Mouse (Mus musculus) neural tube, embryonic 15.5 days (tissue): ENCODE measurements at regions not wholly inside any gene's neighbourhood (a gene's known extent, or its start where the extent isn't known, plus 50 kb on each side); places are given as distances from the start of the nearest gene placed in this dataset.

ENCODE experiments used
- ATAC-seq: fragments of 200-750 bp; cut with Nextera tagmentation; 2 replicates; pipeline ENCODE4 v1.8.0; 2017; ENCODE audit warnings: mild to moderate bottlenecking, moderate TSS enrichment, moderate library complexity; ENCODE audit not compliant: low FRiP score
- H3K27ac ChIP-seq: fragments of 300-500 bp; sonication (generic); replicated peaks from 2 replicates; pipeline ENCODE4 v1.5.1; 2015; ENCODE audit warnings: mild to moderate bottlenecking, inconsistent platforms
- H3K27me3 ChIP-seq: fragments of 300-500 bp; sonication (generic); replicated peaks from 2 replicates; pipeline ENCODE4 v1.6.1; 2015; ENCODE audit warnings: inconsistent platforms
- H3K36me3 ChIP-seq: fragments of 300-500 bp; sonication (generic); 2 replicates; pipeline ENCODE4 v1.6.1; 2015; ENCODE audit warnings: inconsistent platforms
- H3K4me1 ChIP-seq: fragments of 300-500 bp; sonication (generic); 2 replicates; pipeline ENCODE4 v1.6.1; 2015; ENCODE audit warnings: inconsistent platforms
- H3K4me2 ChIP-seq: fragments of 300-500 bp; sonication (generic); 2 replicates; pipeline ENCODE4 v1.6.1; 2015; ENCODE audit warnings: inconsistent platforms, mild to moderate bottlenecking, moderate library complexity
- H3K4me3 ChIP-seq: fragments of 300-500 bp; sonication (generic); replicated peaks from 2 replicates; pipeline ENCODE4 v1.5.1; 2015; ENCODE audit warnings: mild to moderate bottlenecking, inconsistent platforms
- H3K9ac ChIP-seq: fragments of 300-500 bp; sonication (generic); replicated peaks from 2 replicates; pipeline ENCODE4 v1.6.1; 2015; ENCODE audit warnings: mild to moderate bottlenecking, inconsistent platforms
- H3K9me3 ChIP-seq: fragments of 300-500 bp; sonication (generic); replicated peaks from 2 replicates; pipeline ENCODE4 v1.6.1; 2016; ENCODE audit warnings: inconsistent platforms
- WGBS: fragments of 180-500 bp; shearing (Covaris S2); methylation state at CpG from one replicate; pipeline ENCODE4 v1.1.7; 2015; ENCODE audit warnings: mixed read lengths; 5-methylcytosine and 5-hydroxymethylcytosine counted together

- Histone ChIP-seq H3K4me1 (peaks cover 3% of the 10 kb centered on the region), H3K4me3 (no peak overlapping the region), H3K27me3 (no peaks in the 10 kb centered on the region), H3K27ac (no peak overlapping the region), H3K36me3 (no peaks in the 10 kb centered on the region), H3K9me3 (no peaks in the 10 kb centered on the region), H3K9ac (no peak overlapping the region), H3K4me2 (no peak overlapping the region)
- ATAC-seq: no peak
- WGBS: 59% methylated on average over 4 of the region's 4 CpGs
Observed at GRCm38 (mm10) chr16:5668403-5668967, 216.7 kb upstream of the Rbfox1 start.

GRCm38 (mm10) chr16:5661918-5662317 is 223.2 kb upstream of the Rbfox1 start:
- no peaks in the 10 kb centered on the region for H3K4me1 ChIP-seq
- no peak for ATAC-seq
- no peak overlapping the region for H3K9ac ChIP-seq
- H3K36me3 ChIP-seq: no peaks in the 10 kb centered on the region
- no peak overlapping the region for H3K4me2 ChIP-seq
- H3K4me3 ChIP-seq: no peak overlapping the region
- H3K27me3 ChIP-seq: no peaks in the 10 kb centered on the region
- H3K9me3 ChIP-seq: no peaks in the 10 kb centered on the region
- WGBS: 73% methylated on average over 5 of the region's 5 CpGs
- no peak overlapping the region for H3K27ac ChIP-seq

- Histone ChIP-seq H3K4me1 (peaks cover 4% of the 10 kb centered on the region), H3K27ac (no peak overlapping the region), H3K4me2 (no peak overlapping the region), H3K36me3 (no peaks in the 10 kb centered on the region), H3K9ac (no peak overlapping the region), H3K27me3 (no peaks in the 10 kb centered on the region), H3K4me3 (no peak overlapping the region), H3K9me3 (no peaks in the 10 kb centered on the region)
- ATAC-seq: no peak
- 81% methylated on average over 1 of the region's 1 CpGs for whole genome bisulfite sequencing
Observed at GRCm38 (mm10) chr16:5651551-5651950, 233.6 kb upstream of the Rbfox1 start.

- H3K4me3 ChIP-seq: no peak overlapping the region
- WGBS: 37% methylated on average over 4 of the region's 4 CpGs
- no peak overlapping the region for H3K27ac ChIP-seq
- no peaks in the 10 kb centered on the region for H3K27me3 ChIP-seq
- no peaks in the 10 kb centered on the region for H3K9me3 ChIP-seq
- H3K36me3 ChIP-seq: no peaks in the 10 kb centered on the region
- no peak for ATAC-seq
- no peak overlapping the region for H3K4me2 ChIP-seq
- peaks cover 4% of the 10 kb centered on the region for H3K4me1 ChIP-seq
- H3K9ac ChIP-seq: no peak overlapping the region
Observed at GRCm38 (mm10) chr16:5651002-5651401, 234.2 kb upstream of the Rbfox1 start.

GRCm38 (mm10) chr16:5639956-5640355 is 245.2 kb upstream of the Rbfox1 start:
- Histone ChIP-seq H3K4me1 (no peaks in the 10 kb centered on the region), H3K27ac (no peak overlapping the region), H3K9ac (no peak overlapping the region), H3K4me3 (no peak overlapping the region), H3K9me3 (no peaks in the 10 kb centered on the region), H3K4me2 (no peak overlapping the region), H3K36me3 (no peaks in the 10 kb centered on the region), H3K27me3 (no peaks in the 10 kb centered on the region)
- ATAC-seq: no peak
- WGBS: 66% methylated on average over 5 of the region's 5 CpGs

GRCm38 (mm10) chr16:5629996-5630395 is 255.2 kb upstream of the Rbfox1 start:
- H3K27ac ChIP-seq: no peak overlapping the region
- 77% methylated on average over 3 of the region's 3 CpGs for WGBS
- H3K4me1 ChIP-seq: peaks cover 15% of the 10 kb centered on the region
- no peaks in the 10 kb centered on the region for H3K36me3 ChIP-seq
- no peak overlapping the region for H3K4me2 ChIP-seq
- no peak overlapping the region for H3K4me3 ChIP-seq
- no peak overlapping the region for H3K9ac ChIP-seq
- no peaks in the 10 kb centered on the region for H3K9me3 ChIP-seq
- no peaks in the 10 kb centered on the region for H3K27me3 ChIP-seq
- ATAC-seq: no peak

- no peak overlapping the region for H3K4me3 ChIP-seq
- H3K36me3 ChIP-seq: no peaks in the 10 kb centered on the region
- H3K27me3 ChIP-seq: no peaks in the 10 kb centered on the region
- no peak overlapping the region for H3K4me2 ChIP-seq
- no peaks in the 10 kb centered on the region for H3K9me3 ChIP-seq
- no peak for ATAC-seq
- peaks cover 17% of the 10 kb centered on the region for H3K4me1 ChIP-seq
- WGBS: 48% methylated on average over 4 of the region's 4 CpGs
- H3K9ac ChIP-seq: no peak overlapping the region
- no peak overlapping the region for H3K27ac ChIP-seq
Observed at GRCm38 (mm10) chr16:5627910-5628309, 257.2 kb upstream of the Rbfox1 start.

GRCm38 (mm10) chr16:5627117-5627909 is 257.8 kb upstream of the Rbfox1 start:
- Histone ChIP-seq H3K27ac (no peak overlapping the region), H3K9ac (no peak overlapping the region), H3K4me2 (no peak overlapping the region), H3K27me3 (no peaks in the 10 kb centered on the region), H3K4me3 (no peak overlapping the region), H3K36me3 (no peaks in the 10 kb centered on the region), H3K9me3 (no peaks in the 10 kb centered on the region), H3K4me1 (peaks cover 17% of the 10 kb centered on the region)
- WGBS: 44% methylated on average over 5 of the region's 5 CpGs
- no peak for ATAC-seq

- Histone ChIP-seq H3K27ac (0 out of 2 replicates have a peak overlapping the region, but pooled peaks have one; percentile 3), H3K9ac (no peak overlapping the region), H3K9me3 (no peaks in the 10 kb centered on the region), H3K36me3 (no peaks in the 10 kb centered on the region), H3K4me3 (no peak overlapping the region), H3K4me2 (no peak overlapping the region), H3K27me3 (no peaks in the 10 kb centered on the region), H3K4me1 (peaks cover 17% of the 10 kb centered on the region)
- ATAC-seq: peak; percentile 28; the same call in 1 of the 2 replicates
- 13% methylated on average over 3 of the region's 3 CpGs for WGBS
Observed at GRCm38 (mm10) chr16:5625159-5625558, 260.0 kb upstream of the Rbfox1 start.

- ATAC-seq: no peak
- Histone ChIP-seq H3K9me3 (no peaks in the 10 kb centered on the region), H3K4me3 (no peak overlapping the region), H3K4me1 (peaks cover 22% of the 10 kb centered on the region), H3K36me3 (no peaks in the 10 kb centered on the region), H3K27ac (no peak overlapping the region), H3K27me3 (no peaks in the 10 kb centered on the region), H3K9ac (no peak overlapping the region), H3K4me2 (no peak overlapping the region)
- 93% methylated on average over 3 of the region's 3 CpGs for WGBS
Observed at GRCm38 (mm10) chr16:5620566-5620965, 264.6 kb upstream of the Rbfox1 start.

GRCm38 (mm10) chr16:5616356-5616755 is 268.8 kb upstream of the Rbfox1 start:
- H3K27ac ChIP-seq: no peak overlapping the region; the same call in 1 of the 2 replicates
- peaks cover 15% of the 10 kb centered on the region for H3K4me1 ChIP-seq
- WGBS: 58% methylated on average over 5 of the region's 5 CpGs
- no peak; the same call in 1 of the 2 replicates for ATAC-seq
- H3K9ac ChIP-seq: no peak overlapping the region
- H3K9me3 ChIP-seq: no peaks in the 10 kb centered on the region
- no peak overlapping the region for H3K4me2 ChIP-seq
- no peaks in the 10 kb centered on the region for H3K36me3 ChIP-seq
- H3K4me3 ChIP-seq: no peak overlapping the region
- no peaks in the 10 kb centered on the region for H3K27me3 ChIP-seq

- H3K27ac ChIP-seq: no peak overlapping the region
- H3K4me3 ChIP-seq: no peak overlapping the region
- no peak overlapping the region for H3K9ac ChIP-seq
- WGBS: 64% methylated on average over 6 of the region's 6 CpGs
- no peak for ATAC-seq
- H3K27me3 ChIP-seq: no peaks in the 10 kb centered on the region
- H3K4me1 ChIP-seq: no peaks in the 10 kb centered on the region
- no peak overlapping the region for H3K4me2 ChIP-seq
- H3K36me3 ChIP-seq: no peaks in the 10 kb centered on the region
- H3K9me3 ChIP-seq: no peaks in the 10 kb centered on the region
Observed at GRCm38 (mm10) chr16:5595359-5595758, 289.8 kb upstream of the Rbfox1 start.
